Mouse (Mus musculus) fat pad, adult 2 months (tissue): ENCODE data around the gene Arsa.

Experiments
- DNase-seq: peaks from one replicate; pipeline ENCODE4 v3.0.0-alpha.2; 2011; ENCODE audit warnings: low read depth, low spot score; ENCODE audit errors: extremely low read depth

Arsa gene

DNA sequence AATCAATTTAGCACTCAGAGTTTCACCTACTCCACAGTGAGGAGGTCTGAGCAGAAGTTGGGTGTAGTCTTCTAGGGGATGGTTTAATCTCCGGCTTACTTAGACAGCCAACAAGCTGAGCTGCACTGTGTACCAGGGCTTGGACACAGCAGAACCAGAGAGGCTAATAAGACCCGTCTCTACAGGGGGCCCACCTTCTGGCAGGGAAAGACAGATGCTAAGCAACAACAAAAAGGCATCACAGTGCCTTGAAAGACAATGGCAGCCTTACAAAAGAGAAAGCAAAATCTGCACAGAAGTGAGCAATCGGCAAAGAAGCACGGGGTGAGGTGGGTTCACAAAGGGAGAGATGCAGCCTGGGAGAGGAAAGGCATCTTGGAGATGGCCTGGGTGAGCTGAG lies 18.9 kb upstream of the Arsa start:
- no peak for DNase-seq

GRCm38 (mm10) chr15:89494970-89495369 lies 17.7 kb upstream of the Arsa start:
- DNase-seq = no peak

DNA sequence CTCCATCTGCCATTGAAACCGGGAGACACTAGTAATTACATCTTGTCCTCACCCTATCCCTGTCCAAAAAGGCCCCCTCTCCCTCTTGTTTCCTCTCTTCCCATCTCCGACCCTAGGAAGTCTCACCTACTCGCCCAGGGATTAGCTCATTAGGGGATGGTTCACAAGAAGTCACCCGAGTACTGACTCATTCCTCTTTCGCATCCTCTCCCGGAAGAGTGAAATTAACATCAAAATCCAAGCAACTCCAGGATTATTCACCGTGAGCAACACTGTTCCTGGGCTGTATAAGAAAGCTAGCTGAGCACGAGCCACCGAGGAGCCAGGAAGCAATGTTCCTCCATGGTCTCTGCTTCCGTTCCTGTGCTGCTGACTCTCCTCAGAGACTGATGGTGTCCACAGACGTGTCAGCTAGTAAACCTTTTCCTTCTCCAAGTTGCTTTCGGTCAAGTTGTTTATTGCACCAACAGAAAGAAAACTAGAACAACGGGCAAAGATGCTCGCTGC lies 11.4 kb upstream of the Arsa start:
- DNase-seq = no peak

DNA sequence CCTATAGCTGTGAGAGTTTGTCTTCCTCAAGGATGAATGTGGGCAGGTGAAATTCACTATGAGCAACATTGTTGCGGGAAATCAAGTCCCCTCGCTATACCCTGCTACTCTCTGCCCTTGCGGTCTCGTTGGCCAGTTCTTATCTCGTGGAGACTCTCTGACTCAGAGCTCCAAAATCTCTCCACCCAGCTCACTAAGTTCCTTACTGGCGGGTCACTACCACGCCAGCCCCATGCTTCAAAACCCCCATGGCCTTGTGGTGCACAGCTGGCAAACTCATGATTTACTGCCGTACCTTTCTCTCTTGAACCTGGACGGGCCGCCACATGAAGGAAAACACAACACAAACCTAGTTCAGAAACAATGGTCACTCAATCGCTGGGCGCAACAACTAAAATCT lies 11.0 kb upstream of the Arsa start:
- no peak for DNase-seq

DNA sequence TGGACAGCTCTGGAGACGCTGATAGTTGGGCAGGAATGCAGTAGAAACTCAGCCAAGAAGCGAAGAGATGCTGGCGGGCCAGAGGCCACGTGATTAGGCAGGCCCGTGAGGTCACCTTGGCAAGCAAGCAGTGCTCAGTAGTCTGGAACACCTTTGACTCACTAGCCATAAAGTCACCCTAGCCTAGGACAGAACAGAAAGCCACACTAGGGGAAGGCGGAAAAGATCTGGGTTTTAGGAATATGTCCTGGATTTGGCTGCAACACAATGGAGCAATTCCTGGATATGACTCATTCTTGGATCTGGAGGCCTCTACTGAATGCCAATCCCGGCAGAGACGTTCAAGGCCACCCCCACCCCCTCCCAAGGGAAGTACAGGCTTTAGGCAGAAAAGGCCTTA lies 3.4 kb upstream of the Arsa start:
- peak; percentile 8 for DNase-seq

DNA sequence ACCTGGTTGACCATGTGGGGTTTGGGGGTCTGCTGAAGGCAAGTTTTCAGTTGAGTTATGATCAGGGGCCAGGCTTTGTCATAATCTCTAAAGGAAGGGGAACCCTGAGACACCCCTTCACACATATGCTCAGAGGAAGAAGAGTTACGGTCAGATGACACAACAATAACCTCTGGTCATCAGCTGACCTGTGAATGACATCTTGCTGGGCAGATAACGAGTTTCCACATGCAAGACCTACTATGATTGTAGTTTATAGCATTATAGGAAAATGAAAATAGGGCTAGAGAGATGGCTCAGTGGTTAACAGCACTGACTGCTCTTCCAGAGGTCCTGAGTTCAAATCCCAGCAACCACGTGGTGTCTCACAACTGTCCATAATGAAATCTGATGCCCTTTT lies 1.4 kb upstream of the Arsa start:
- no peak for DNase-seq

- DNase-seq = no peak
These were observed 581 bp upstream of the Arsa start for GRCm38 (mm10) chr15:89477806-89478205.

DNA sequence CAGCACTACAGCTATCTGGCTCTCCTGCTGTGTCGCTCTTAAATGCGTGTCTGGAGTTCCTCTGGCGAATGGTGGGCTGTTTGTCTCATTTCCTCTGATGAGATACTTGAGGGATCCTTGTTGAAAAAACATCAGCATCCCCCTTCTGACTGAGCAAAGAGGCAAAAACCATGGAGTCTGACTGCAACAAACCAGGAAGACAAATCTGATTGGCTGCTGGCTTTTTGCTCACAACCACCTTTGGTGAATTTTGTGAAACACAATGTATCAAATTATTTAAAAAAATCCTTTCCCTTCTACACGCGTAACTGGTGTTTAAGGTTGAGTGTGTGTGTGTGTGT lies 780 bp downstream of the Arsa start:
- no peak for DNase-seq

- DNase-seq = peak; percentile 16
These were observed 1.4 kb downstream of the Arsa start for GRCm38 (mm10) chr15:89475611-89476474.

DNA sequence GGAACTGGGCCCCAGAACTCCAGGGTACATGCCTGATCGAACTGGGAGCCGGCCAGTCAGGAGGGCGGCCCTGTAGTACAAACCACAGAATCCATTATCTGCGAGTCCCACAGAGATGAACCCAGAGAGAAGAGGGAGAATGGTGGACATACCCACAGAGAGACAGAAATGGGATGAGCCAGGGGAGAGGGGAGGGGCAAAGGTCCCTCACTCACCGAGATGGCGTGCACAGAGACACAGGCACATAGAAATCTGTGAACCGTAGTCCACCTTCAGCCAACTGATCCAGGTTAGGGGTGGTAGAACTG lies 2.0 kb downstream of the Arsa start:
- no peak for DNase-seq

GRCm38 (mm10) chr15:89474596-89475292 lies 2.5 kb downstream of the Arsa start:
- DNase-seq = no peak

GRCm38 (mm10) chr15:89473921-89474320 lies 3.3 kb downstream of the Arsa start:
- DNase-seq = no peak

DNA sequence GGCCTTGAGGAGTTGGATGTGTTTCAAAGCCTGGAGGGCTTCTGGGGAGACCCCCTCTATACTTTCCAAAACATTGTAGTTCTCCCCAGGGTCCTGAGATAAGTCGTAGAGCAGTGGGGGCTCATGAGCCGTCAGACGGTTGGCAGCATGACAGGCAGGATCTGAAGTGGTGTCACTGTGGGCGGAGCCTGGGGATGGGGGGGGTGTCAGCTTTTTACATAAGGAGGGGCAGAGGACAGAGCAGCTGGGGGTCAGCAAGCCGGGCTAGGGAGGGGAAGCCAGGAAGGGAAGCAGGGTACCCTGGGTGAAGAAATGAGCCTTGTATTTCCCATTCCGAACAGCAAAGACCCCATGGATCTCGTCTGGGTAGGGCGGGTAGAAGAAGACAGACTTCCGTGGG lies 3.9 kb downstream of the Arsa start:
- DNase-seq = no peak

GRCm38 (mm10) chr15:89471476-89471875 lies 5.7 kb downstream of the Arsa start:
- no peak for DNase-seq

- DNase-seq = no peak
These were observed 8.6 kb downstream of the Arsa start for GRCm38 (mm10) chr15:89468577-89468976.

DNA sequence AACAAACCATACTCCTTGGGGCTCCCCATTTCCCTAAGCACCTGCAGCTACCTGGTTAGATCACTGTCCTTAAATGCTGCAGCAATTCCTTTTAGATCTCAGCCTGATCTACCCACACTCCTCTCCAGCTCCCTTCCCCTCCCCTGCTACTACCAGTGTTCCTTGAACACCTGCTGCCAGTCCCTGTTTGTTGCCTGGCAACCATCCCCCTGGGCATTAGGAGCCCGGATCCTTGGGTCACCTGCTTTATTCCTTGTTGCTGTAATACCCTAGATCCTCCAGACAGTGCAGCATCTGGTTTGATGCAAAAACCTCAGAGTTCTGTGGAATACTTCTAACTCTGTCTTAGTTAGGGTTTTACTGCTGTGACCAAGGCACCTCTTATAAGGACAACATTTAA lies 12.2 kb downstream of the Arsa start:
- no peak for DNase-seq

GRCm38 (mm10) chr15:89463334-89464235 lies 13.6 kb downstream of the Arsa start:
- no peak for DNase-seq

DNA sequence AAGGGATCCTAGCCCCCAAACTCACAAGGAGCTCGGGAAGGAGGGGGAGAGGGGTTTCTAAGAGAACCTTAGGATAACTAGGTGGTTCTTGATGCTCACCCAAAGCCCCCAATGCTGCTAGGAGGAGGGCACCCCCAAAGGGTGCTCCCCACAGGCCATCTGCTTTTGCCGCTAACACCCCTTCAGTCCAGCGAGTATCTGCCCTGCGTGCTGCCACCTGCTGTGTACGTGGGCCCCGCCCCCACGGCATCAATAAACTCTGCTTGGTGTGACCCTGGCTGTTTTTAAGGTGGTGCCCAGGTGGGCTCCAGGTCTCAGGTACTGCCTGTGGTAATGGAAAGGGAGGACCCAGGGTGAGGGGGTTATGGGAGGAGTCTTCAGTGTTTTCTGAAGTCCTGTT lies 15.0 kb downstream of the Arsa start:
- no peak for DNase-seq

- no peak for DNase-seq
These were observed 15.9 kb downstream of the Arsa start for GRCm38 (mm10) chr15:89461321-89461720.

DNA sequence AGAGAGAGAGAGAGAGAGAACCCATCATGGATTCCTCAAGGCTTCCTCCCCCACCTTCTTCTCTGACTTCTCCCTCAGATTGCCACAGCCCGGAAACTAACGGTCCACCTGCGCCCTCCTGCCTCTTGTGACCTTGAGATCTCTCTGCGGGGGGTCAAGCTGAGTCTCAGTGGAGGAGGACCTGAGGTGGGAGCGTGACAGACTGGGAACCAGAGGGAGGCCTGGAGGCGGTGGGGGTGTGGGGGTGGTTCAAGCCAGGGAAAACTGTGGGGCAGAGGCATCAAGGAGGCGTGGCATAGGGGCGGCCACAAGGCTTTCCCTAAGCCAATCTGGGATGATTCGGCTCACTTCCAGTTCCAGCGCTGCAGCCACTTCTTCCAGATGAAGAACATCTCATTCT lies 16.9 kb downstream of the Arsa start:
- DNase-seq = no peak

DNA sequence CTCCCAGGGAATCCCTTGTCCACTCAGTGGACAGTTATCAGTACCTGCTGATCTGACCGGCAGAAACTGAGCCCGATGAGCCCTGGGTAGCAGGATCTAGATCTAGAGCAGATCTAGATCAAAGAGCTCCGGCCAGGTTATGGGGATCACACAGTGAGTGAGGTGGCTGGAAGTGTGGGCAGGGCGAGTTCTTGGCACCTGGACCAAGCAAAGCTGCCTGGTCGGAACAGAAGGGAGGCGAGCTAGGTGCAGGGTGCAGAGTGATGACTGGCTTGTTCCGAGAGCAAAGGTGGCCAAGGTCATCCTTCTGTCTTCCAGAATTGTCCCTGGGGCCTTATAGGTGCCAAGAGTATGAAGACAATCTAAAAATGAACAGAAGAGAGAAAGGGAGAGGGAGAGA lies 17.4 kb downstream of the Arsa start:
- no peak for DNase-seq

GRCm38 (mm10) chr15:89458942-89459341 lies 18.3 kb downstream of the Arsa start:
- DNase-seq = no peak
